Mouse (Mus musculus) intestine, postnatal 0 days (tissue): Measurements from ENCODE around the gene Tpcn2. TPM values are rescaled to one million over a fixed set of nuclear protein-coding genes. Genes with fewer than 3 reads are reported as not detected.

Experiments used
- ATAC-seq: fragments of 200-750 bp; cut with Nextera tagmentation; 2 replicates; pipeline ENCODE4 v1.8.0; 2017; ENCODE audit warnings: mild to moderate bottlenecking, moderate TSS enrichment, moderate library complexity
- H3K27ac ChIP-seq: fragments of 300-500 bp; sonication (generic); 2 replicates; pipeline ENCODE4 v1.5.1; 2014; ENCODE audit warnings: mild to moderate bottlenecking, low read depth, low read length, moderate library complexity
- H3K27me3 ChIP-seq: fragments of 300-500 bp; sonication (generic); replicated peaks from 2 replicates; pipeline ENCODE4 v1.6.1; 2014; ENCODE audit warnings: low read length, mixed read lengths; ENCODE audit not compliant: control insufficient read depth, insufficient read depth
- H3K36me3 ChIP-seq: fragments of 300-500 bp; sonication (generic); 2 replicates; pipeline ENCODE4 v1.6.1; 2014; ENCODE audit warnings: mild to moderate bottlenecking, moderate library complexity; ENCODE audit not compliant: control insufficient read depth, insufficient read depth
- H3K4me1 ChIP-seq: fragments of 300-500 bp; sonication (generic); replicated peaks from 2 replicates; pipeline ENCODE4 v1.6.1; 2014; ENCODE audit warnings: antibody characterized with exemption, low read length, mixed read lengths; ENCODE audit not compliant: control insufficient read depth, insufficient read depth
- H3K4me2 ChIP-seq: fragments of 300-500 bp; sonication (generic); replicated peaks from 2 replicates; pipeline ENCODE4 v1.6.1; 2014; ENCODE audit warnings: low read depth, mild to moderate bottlenecking, moderate library complexity
- H3K4me3 ChIP-seq: fragments of 300-500 bp; sonication (generic); 2 replicates; pipeline ENCODE4 v1.5.1; 2014; ENCODE audit warnings: low read depth, low read length
- H3K9ac ChIP-seq: fragments of 300-500 bp; sonication (generic); 2 replicates; pipeline ENCODE4 v1.6.1; 2014; ENCODE audit warnings: mild to moderate bottlenecking, low read depth, low read length
- H3K9me3 ChIP-seq: fragments of 300-500 bp; sonication (generic); 2 replicates; pipeline ENCODE4 v1.6.1; 2016; ENCODE audit warnings: mixed run types; ENCODE audit not compliant: control insufficient read depth
- CTCF ChIP-seq: sonication (generic); IDR thresholded peaks from 2 replicates; pipeline ENCODE4 v1.5.1; 2016; ENCODE audit warnings: low read depth, mild to moderate bottlenecking, control low read depth, antibody characterized with exemption, moderate library complexity
- WGBS: fragments of 180-500 bp; shearing (Covaris S2); extraction: QIAGEN DNeasy Blood & Tissue Kit; methylation state at CpG from one replicate; pipeline ENCODE4 v1.1.7; 2014; 5-methylcytosine and 5-hydroxymethylcytosine counted together
- polyA plus RNA-seq: library from polyadenylated mRNA; unstranded; fragments of >200 nt; fragmentation: Nextera tagmentation; extraction: Ambion mirVana; gene quantifications from 2 replicates; pipeline ENCODE4 v1.2.1, GENCODE M21; 2015

The Tpcn2 gene
- polyA plus RNA-seq, 1 experiment from 2014 or later = 7.6 TPM

- Histone ChIP-seq H3K4me3 (no peak overlapping the region), H3K36me3 (no peaks in the 10 kb centered on the region), H3K27ac (no peak overlapping the region), H3K4me1 (no peaks in the 10 kb centered on the region), H3K9me3 (no peaks in the 10 kb centered on the region), H3K9ac (no peak overlapping the region), H3K27me3 (no peaks in the 10 kb centered on the region), H3K4me2 (no peak overlapping the region)
- no peak for ATAC-seq
- peak; percentile 51 for TF ChIP-seq CTCF
Observed at GRCm38 (mm10) chr7:145146252-145146930, 137.4 kb downstream of the Tpcn2 start.

GRCm38 (mm10) chr7:145143502-145144070 lies 140.2 kb downstream of the Tpcn2 start:
- Histone ChIP-seq H3K27me3 (no peaks in the 10 kb centered on the region), H3K9me3 (no peaks in the 10 kb centered on the region), H3K4me2 (no peak overlapping the region), H3K36me3 (no peaks in the 10 kb centered on the region), H3K4me3 (no peak overlapping the region), H3K4me1 (no peaks in the 10 kb centered on the region), H3K27ac (no peak overlapping the region), H3K9ac (no peak overlapping the region; the same call in 1 of the 2 replicates)
- 58% methylated on average over 3 of the region's 3 CpGs for WGBS
- no peak for ATAC-seq
- no peak for TF ChIP-seq CTCF

- H3K9me3 ChIP-seq = no peaks in the 10 kb centered on the region
- H3K4me2 ChIP-seq = no peak overlapping the region
- ATAC-seq = no peak
- no peak overlapping the region for H3K27ac ChIP-seq
- no peaks in the 10 kb centered on the region for H3K36me3 ChIP-seq
- no peak for TF ChIP-seq CTCF
- H3K9ac ChIP-seq = no peak overlapping the region
- H3K4me1 ChIP-seq = no peaks in the 10 kb centered on the region
- no peak overlapping the region for H3K4me3 ChIP-seq
- no peaks in the 10 kb centered on the region for H3K27me3 ChIP-seq
- WGBS = 51% methylated on average over 2 of the region's 2 CpGs
Observed at GRCm38 (mm10) chr7:145140656-145141055, 143.2 kb downstream of the Tpcn2 start.

- H3K9ac ChIP-seq = no peak overlapping the region
- no peak for ATAC-seq
- WGBS = 87% methylated on average over 3 of the region's 3 CpGs
- H3K4me1 ChIP-seq = no peaks in the 10 kb centered on the region
- H3K4me3 ChIP-seq = no peak overlapping the region
- no peak for TF ChIP-seq CTCF
- no peak overlapping the region for H3K27ac ChIP-seq
- no peaks in the 10 kb centered on the region for H3K9me3 ChIP-seq
- no peak overlapping the region for H3K4me2 ChIP-seq
- H3K36me3 ChIP-seq = no peaks in the 10 kb centered on the region
- no peaks in the 10 kb centered on the region for H3K27me3 ChIP-seq
Observed at GRCm38 (mm10) chr7:145139576-145139975, 144.2 kb downstream of the Tpcn2 start.

- no peak overlapping the region for H3K9ac ChIP-seq
- 55% methylated on average over 1 of the region's 1 CpGs for WGBS
- no peaks in the 10 kb centered on the region for H3K27me3 ChIP-seq
- H3K4me3 ChIP-seq = no peak overlapping the region
- no peaks in the 10 kb centered on the region for H3K36me3 ChIP-seq
- no peak for ATAC-seq
- no peak for TF ChIP-seq CTCF
- no peaks in the 10 kb centered on the region for H3K4me1 ChIP-seq
- no peaks in the 10 kb centered on the region for H3K9me3 ChIP-seq
- H3K27ac ChIP-seq = no peak overlapping the region
- H3K4me2 ChIP-seq = no peak overlapping the region
Observed at GRCm38 (mm10) chr7:145139100-145139499, 144.7 kb downstream of the Tpcn2 start.

- Histone ChIP-seq H3K4me2 (no peak overlapping the region), H3K9me3 (no peaks in the 10 kb centered on the region), H3K27me3 (no peaks in the 10 kb centered on the region), H3K4me1 (no peaks in the 10 kb centered on the region), H3K9ac (no peak overlapping the region), H3K27ac (no peak overlapping the region), H3K36me3 (no peaks in the 10 kb centered on the region), H3K4me3 (no peak overlapping the region)
- 88% methylated on average over 1 of the region's 1 CpGs for WGBS
- TF ChIP-seq CTCF = 0 out of 2 replicates have a peak, but pooled peaks have one; percentile 23
- no peak for ATAC-seq
Observed at GRCm38 (mm10) chr7:145137871-145138270, 145.9 kb downstream of the Tpcn2 start.
